Mouse (Mus musculus) left cerebral cortex, postnatal 25 days (tissue): ENCODE measurements at regions not wholly inside any gene's neighbourhood (a gene's known extent, or its start where the extent isn't known, plus 50 kb on each side); places are given as distances from the start of the nearest gene placed in this dataset.

Experiments used
- DNase-seq, 2 experiments: peaks; one replicate each; pipeline ENCODE4 v3.0.0; 2022; ENCODE audit warnings: low spot score in 2 of 2, mixed read lengths in 1 of 2
- intact Hi-C: fragments of 180-260 bp; cut with DNase I; formaldehyde crosslinking; loops from one replicate; pipeline ENCODE4 v1.15.1; 2025

DNA sequence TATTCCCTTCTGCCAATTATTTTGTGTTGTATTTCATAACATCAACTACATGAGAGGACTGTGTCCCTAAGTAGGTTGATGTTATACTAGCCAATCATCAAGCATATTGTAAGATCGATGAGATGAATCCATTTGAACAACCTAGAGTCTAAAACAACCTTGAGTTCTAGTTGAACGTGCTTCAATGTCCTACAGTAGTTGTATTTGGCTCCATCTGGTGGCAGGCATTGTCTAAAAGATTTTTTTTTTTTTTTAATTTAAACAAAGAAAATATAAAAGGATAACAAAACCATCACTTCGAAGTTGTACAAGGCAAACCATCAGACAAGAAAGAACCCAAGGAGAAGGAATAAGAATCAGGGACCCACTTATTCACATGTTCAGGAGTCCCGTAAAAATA is 114.4 kb downstream of the Pih1d3 start:
- intact Hi-C loops: loop anchor here (1.0 to 10.0 kb wide), 2 partner anchors 127 to 642 kb away; no protein-coding TSS in a partner anchor
- peak; percentile 6 to 33 for DNase-seq

DNA sequence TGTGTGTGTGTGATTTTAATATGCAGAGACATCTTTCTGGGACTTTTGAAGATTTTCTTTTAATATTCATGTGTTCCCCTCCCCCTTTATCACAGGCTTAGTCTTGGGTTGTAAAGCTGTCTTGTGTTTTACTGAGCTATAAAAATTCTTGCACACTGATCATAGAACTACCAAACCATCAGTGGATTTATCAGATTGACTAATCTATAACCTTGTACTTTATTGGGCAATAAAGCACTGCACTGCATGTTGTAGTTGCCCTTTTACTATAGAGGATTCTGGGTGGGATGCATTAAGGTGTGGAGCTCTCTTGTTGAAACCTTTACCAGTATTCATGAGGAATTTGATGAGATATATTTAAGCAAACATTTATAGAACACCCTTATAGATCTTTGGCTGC is 141.3 kb downstream of the Pih1d3 start:
- intact Hi-C loops: no loop called here
- DNase-seq: no peak

DNA sequence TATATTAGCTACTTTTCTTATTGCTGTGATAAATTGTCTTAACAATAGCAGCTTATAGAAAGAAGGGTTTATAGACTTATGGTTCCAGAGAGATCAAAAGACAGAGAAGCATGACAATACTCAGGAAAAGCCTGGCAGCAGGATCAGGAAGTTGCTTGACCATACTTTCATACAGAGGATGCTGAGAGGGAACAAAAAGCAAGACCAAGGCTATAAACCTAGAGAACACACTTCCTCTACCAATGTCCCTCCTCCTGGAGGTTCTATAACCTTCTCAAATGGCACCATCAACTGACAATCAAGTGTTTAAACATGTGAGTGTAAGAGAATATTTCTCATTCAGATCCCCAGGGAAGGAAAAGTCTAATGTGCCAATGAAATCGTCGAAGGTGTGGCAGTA is 154.7 kb downstream of the Pih1d3 start:
- intact Hi-C loops: no loop called here
- no peak for DNase-seq

- intact Hi-C loops: no loop called here
- no peak for DNase-seq
Observed at GRCm38 (mm10) chr1:31379032-31379431, 156.4 kb downstream of the Pih1d3 start.

GRCm38 (mm10) chr1:31380312-31380711 is 157.7 kb downstream of the Pih1d3 start:
- DNase-seq: no peak
- intact Hi-C loops: no loop called here

GRCm38 (mm10) chr1:31382192-31382591 is 159.6 kb downstream of the Pih1d3 start:
- no peak for DNase-seq
- intact Hi-C loops: no loop called here
